Mouse (Mus musculus): ENCODE data around the gene Scube2. TPM values are rescaled to one million over a fixed set of nuclear protein-coding genes. Genes with fewer than 3 reads are reported as not detected.

Scube2 gene
- polyA plus RNA-seq, 1 experiment from 2014 or later, result 2.5 TPM

- H3K4me3 ChIP-seq (ENCODE audit: low read length), result no peak overlapping the region
- no peaks in the 10 kb centered on the region for H3K9me3 ChIP-seq (ENCODE audit: control insufficient read depth, low read length)
- H3K9ac ChIP-seq (ENCODE audit: low read depth, low read length), result no peak overlapping the region
- H3K27ac ChIP-seq (ENCODE audit: low read depth, low read length), result no peak overlapping the region
- no peak for ATAC-seq
- 78% methylated on average over 2 of the region's 2 CpGs for WGBS
- no peaks in the 10 kb centered on the region for H3K27me3 ChIP-seq (replicated peaks; ENCODE audit: control insufficient read depth, insufficient read depth, low read length)
- no peaks in the 10 kb centered on the region for H3K36me3 ChIP-seq (ENCODE audit: control insufficient read depth, insufficient read depth, low read length)
- no peak overlapping the region for H3K4me2 ChIP-seq (ENCODE audit: low read length)
- no peaks in the 10 kb centered on the region for H3K4me1 ChIP-seq (ENCODE audit: control insufficient read depth, insufficient read depth, low read depth, low read length)
Measured at GRCm38 (mm10) chr7:109794556-109794955, 70.9 kb downstream of the Scube2 start.

DNA sequence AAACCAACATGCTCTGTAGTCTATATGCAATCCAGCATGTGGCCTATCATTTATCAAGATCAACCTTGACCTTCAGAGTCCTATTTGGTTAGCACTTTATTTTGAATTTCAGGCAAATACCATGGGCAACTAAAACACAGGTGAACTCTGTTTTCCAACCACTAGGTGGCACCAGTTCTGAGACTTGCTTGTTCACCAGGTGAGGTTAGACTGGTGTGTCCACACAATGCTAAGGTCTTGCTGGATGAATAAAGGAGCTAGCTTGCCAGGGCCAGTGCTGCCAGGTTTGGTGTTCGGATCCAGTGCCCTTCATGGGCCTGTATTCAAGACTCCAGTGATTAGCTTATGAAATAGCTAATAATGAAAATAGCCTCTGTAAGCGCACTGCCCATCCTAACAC lies 72.7 kb downstream of the Scube2 start:
- 78% methylated on average over 2 of the region's 2 CpGs for WGBS
- no peak overlapping the region for H3K27ac ChIP-seq (ENCODE audit: low read depth, low read length)
- no peak overlapping the region for H3K4me2 ChIP-seq (ENCODE audit: low read length)
- no peaks in the 10 kb centered on the region for H3K9me3 ChIP-seq (ENCODE audit: control insufficient read depth, low read length)
- H3K36me3 ChIP-seq (ENCODE audit: control insufficient read depth, insufficient read depth, low read length), result no peaks in the 10 kb centered on the region
- H3K4me1 ChIP-seq (ENCODE audit: control insufficient read depth, insufficient read depth, low read depth, low read length), result no peaks in the 10 kb centered on the region
- no peak overlapping the region for H3K4me3 ChIP-seq (ENCODE audit: low read length)
- no peaks in the 10 kb centered on the region for H3K27me3 ChIP-seq (replicated peaks; ENCODE audit: control insufficient read depth, insufficient read depth, low read length)
- peak; percentile 58; the same call in 1 of the 2 replicates for ATAC-seq
- H3K9ac ChIP-seq (ENCODE audit: low read depth, low read length), result no peak overlapping the region

DNA sequence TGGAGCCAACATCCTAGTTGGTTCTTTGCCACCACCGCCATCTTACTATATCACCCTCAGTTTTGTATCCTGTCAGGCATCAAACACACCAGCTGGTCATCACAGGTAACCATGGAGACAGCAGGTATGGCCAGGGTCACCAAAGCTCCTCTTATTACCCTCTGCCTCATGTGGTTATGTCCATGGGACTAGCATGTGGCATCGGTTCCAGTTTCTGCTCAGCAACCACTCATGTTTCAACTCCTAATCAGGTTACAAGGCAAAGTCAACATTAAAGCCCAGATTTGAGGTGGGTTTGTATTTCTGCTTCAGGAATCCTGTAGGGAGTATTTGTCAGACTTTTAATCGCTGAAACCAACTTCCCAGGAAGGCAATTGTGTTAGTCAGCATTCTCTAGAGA lies 74.7 kb downstream of the Scube2 start:
- Histone ChIP-seq H3K27ac (ENCODE audit: low read depth, low read length) (no peak overlapping the region), H3K9me3 (ENCODE audit: control insufficient read depth, low read length) (no peaks in the 10 kb centered on the region), H3K27me3 (replicated peaks; ENCODE audit: control insufficient read depth, insufficient read depth, low read length) (no peaks in the 10 kb centered on the region), H3K4me3 (ENCODE audit: low read length) (no peak overlapping the region), H3K4me2 (ENCODE audit: low read length) (no peak overlapping the region), H3K4me1 (ENCODE audit: control insufficient read depth, insufficient read depth, low read depth, low read length) (no peaks in the 10 kb centered on the region), H3K36me3 (ENCODE audit: control insufficient read depth, insufficient read depth, low read length) (no peaks in the 10 kb centered on the region), H3K9ac (ENCODE audit: low read depth, low read length) (no peak overlapping the region)
- WGBS, result 74% methylated on average over 3 of the region's 3 CpGs
- ATAC-seq, result no peak

DNA sequence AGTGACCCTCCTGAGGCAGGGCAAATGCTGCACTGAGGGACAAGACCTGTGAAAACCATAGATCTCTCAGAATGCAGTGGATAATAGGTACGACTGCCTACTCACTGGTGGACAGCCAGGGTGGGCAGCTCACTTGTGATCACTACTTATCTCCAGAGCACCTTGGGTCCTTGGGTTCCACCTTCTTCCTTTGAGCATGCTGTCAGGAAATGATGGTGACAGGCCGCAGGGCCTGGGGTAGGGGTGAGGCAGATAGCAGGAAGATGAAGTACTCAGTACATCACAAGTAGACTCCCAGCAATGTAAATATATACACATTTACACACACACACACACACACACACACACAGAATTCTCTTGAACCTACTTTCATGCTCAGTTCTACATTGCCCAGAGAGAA lies 77.6 kb downstream of the Scube2 start:
- Histone ChIP-seq H3K9ac (ENCODE audit: low read depth, low read length) (no peak overlapping the region), H3K27ac (ENCODE audit: low read depth, low read length) (no peak overlapping the region), H3K27me3 (replicated peaks; ENCODE audit: control insufficient read depth, insufficient read depth, low read length) (peaks cover 3% of the 10 kb centered on the region), H3K4me1 (ENCODE audit: control insufficient read depth, insufficient read depth, low read depth, low read length) (peaks cover 2% of the 10 kb centered on the region; the same call in 1 of the 2 replicates), H3K9me3 (ENCODE audit: control insufficient read depth, low read length) (no peaks in the 10 kb centered on the region), H3K4me3 (ENCODE audit: low read length) (no peak overlapping the region), H3K4me2 (ENCODE audit: low read length) (no peak overlapping the region), H3K36me3 (ENCODE audit: control insufficient read depth, insufficient read depth, low read length) (no peaks in the 10 kb centered on the region)
- WGBS, result 84% methylated on average over 2 of the region's 2 CpGs
- ATAC-seq, result no peak

DNA sequence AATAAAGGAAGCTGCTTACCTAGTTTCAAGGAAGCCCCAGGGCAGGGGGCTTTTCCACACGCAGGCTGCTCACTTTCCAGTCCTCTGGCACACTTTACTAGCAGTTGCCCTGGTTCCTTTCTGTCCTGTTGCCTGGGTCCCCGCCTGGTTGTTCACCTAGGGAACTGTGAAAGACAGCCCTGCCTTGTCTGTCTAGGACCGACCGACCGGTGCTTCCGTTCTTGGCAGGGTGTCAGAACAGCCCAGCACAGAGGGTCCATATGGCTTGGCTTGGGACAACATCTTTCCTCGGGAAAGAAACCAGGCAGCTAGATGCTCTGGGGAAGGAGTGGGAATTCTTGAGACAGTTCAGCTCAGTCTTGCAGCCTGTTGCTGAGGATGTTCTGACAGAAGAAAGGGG lies 82.2 kb downstream of the Scube2 start:
- ATAC-seq, result peak; percentile 40; the same call in 1 of the 2 replicates
- Histone ChIP-seq H3K4me2 (ENCODE audit: low read length) (no peak overlapping the region), H3K9me3 (ENCODE audit: control insufficient read depth, low read length) (no peaks in the 10 kb centered on the region), H3K36me3 (ENCODE audit: control insufficient read depth, insufficient read depth, low read length) (no peaks in the 10 kb centered on the region), H3K4me1 (ENCODE audit: control insufficient read depth, insufficient read depth, low read depth, low read length) (peaks cover 14% of the 10 kb centered on the region), H3K27me3 (replicated peaks; ENCODE audit: control insufficient read depth, insufficient read depth, low read length) (peaks cover 9% of the 10 kb centered on the region), H3K4me3 (ENCODE audit: low read length) (no peak overlapping the region), H3K27ac (ENCODE audit: low read depth, low read length) (no peak overlapping the region), H3K9ac (ENCODE audit: low read depth, low read length) (no peak overlapping the region)
- WGBS, result 38% methylated on average over 7 of the region's 7 CpGs

DNA sequence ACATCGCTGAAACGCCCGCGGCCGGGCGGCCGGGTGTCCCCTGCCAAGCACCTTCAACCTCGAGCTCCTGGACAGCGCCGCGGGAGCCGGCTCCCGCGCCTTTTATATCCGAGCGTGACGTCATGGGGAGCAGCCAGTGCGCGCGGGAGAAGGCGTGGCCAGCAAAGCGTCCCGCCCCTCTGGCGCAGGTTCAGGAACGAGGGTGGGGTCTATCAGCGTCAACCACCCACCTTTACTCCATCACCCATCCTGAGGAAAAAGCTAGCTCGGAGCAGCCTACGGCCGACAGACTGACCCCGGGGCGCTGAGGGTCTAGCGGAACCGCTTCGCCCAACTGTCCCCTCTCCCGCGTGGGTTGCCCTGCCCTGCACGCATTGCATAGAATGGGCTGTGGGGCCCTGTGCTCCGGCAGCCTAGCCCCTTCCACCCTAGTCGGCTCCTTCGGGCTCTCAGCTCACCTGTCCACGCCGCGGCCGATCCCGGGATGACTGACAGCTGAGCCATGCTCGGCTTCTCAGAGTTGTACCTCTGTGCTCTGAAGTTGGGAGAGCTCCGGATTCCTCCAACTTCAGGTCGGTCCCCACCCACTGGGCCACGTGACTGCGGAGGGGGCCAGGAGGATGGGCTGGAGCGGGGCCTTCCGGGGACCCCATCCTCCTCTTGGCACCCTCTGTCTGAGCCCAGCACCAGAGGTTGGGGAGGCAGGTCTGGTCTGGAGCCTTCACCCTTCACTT lies 83.8 kb downstream of the Scube2 start, which contains the start of gene Nrip3:
Nrip3 (minus strand) TSS at position 556 of the 734 bp plus-strand sequence.
- Histone ChIP-seq H3K9me3 (ENCODE audit: control insufficient read depth, low read length) (no peaks in the 10 kb centered on the region), H3K27me3 (replicated peaks; ENCODE audit: control insufficient read depth, insufficient read depth, low read length) (peaks cover 9% of the 10 kb centered on the region), H3K9ac (ENCODE audit: low read depth, low read length) (peak within 1 kb of the TSS; percentile 77), H3K4me3 (ENCODE audit: low read length) (peak within 1 kb of the TSS; percentile 70), H3K36me3 (ENCODE audit: control insufficient read depth, insufficient read depth, low read length) (no peaks in the 10 kb centered on the region), H3K27ac (ENCODE audit: low read depth, low read length) (no peak within 1 kb of the TSS), H3K4me1 (ENCODE audit: control insufficient read depth, insufficient read depth, low read depth, low read length) (peaks cover 14% of the 10 kb centered on the region), H3K4me2 (ENCODE audit: low read length) (peak within 1 kb of the TSS; percentile 98)
- WGBS, result under 1% methylated on average over 52 of the region's 52 CpGs
- peak; percentile 90 for ATAC-seq

- H3K4me1 ChIP-seq (ENCODE audit: control insufficient read depth, insufficient read depth, low read depth, low read length), result peaks cover 14% of the 10 kb centered on the region
- H3K27ac ChIP-seq (ENCODE audit: low read depth, low read length), result no peak overlapping the region
- peaks cover 9% of the 10 kb centered on the region for H3K27me3 ChIP-seq (replicated peaks; ENCODE audit: control insufficient read depth, insufficient read depth, low read length)
- no peaks in the 10 kb centered on the region for H3K36me3 ChIP-seq (ENCODE audit: control insufficient read depth, insufficient read depth, low read length)
- no peaks in the 10 kb centered on the region for H3K9me3 ChIP-seq (ENCODE audit: control insufficient read depth, low read length)
- H3K9ac ChIP-seq (ENCODE audit: low read depth, low read length), result peak overlapping the region; percentile 77
- peak; percentile 65 for ATAC-seq
- H3K4me3 ChIP-seq (ENCODE audit: low read length), result peak overlapping the region; percentile 70
- peak overlapping the region; percentile 98 for H3K4me2 ChIP-seq (ENCODE audit: low read length)
- WGBS, result under 1% methylated on average over 19 of the region's 24 CpGs
Measured at GRCm38 (mm10) chr7:109781087-109781469, 84.4 kb downstream of the Scube2 start.

DNA sequence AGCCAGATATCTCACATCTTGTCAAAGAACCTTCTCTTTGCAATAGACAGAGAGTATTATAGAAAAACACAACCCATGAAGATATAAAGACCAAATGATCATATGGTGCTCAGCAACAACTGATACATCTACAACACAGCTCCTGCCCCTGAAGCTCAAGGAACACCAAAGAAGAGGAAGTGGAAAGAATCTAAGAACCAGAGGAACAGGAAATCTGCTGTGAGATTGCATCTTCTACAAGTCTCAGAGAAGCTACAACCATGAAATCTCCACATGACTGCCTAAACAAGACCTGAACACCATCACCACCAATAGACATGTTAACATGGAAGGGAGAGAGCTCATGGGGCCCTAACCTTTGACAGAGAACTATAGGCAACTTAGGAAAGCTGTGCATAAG lies 93.2 kb downstream of the Scube2 start:
- Histone ChIP-seq H3K27me3 (replicated peaks; ENCODE audit: control insufficient read depth, insufficient read depth, low read length) (no peaks in the 10 kb centered on the region), H3K27ac (ENCODE audit: low read depth, low read length) (no peak overlapping the region), H3K4me1 (ENCODE audit: control insufficient read depth, insufficient read depth, low read depth, low read length) (no peaks in the 10 kb centered on the region), H3K4me2 (ENCODE audit: low read length) (no peak overlapping the region), H3K9me3 (ENCODE audit: control insufficient read depth, low read length) (no peaks in the 10 kb centered on the region), H3K9ac (ENCODE audit: low read depth, low read length) (no peak overlapping the region), H3K36me3 (ENCODE audit: control insufficient read depth, insufficient read depth, low read length) (no peaks in the 10 kb centered on the region), H3K4me3 (ENCODE audit: low read length) (no peak overlapping the region)
- ATAC-seq, result no peak

DNA sequence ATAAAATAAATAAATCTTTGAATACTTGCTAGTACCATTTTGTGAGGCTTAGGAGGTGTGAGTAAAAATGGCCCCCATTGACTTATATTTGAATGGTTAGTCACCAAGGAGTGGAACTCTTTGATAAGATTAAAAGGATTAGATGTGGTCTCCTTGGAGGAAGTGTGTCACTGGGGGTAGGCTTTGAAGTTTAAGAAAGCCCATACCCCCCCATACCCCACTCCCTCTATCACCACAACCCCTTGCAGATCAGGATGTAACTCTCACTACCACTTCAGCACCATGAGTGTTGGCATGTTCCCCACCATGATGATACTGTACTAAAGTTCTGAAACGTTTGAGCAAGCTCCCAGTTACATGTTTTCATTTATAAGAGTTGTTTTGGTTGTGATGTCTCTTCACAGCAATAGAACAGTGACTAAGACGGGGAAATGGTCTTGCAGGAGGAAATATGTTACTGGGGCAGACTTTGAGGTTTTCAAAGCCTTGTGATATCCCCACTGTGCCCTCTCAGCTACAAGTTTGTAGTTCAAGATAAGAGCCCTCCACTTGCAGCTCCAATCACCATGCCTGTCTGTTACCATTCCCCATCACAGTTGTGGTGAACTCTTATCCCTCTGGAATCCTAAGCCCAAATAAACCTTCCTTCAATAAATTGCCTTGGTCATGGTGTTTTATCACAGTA lies 96.6 kb downstream of the Scube2 start:
- Histone ChIP-seq H3K27me3 (replicated peaks; ENCODE audit: control insufficient read depth, insufficient read depth, low read length) (no peaks in the 10 kb centered on the region), H3K9me3 (ENCODE audit: control insufficient read depth, low read length) (no peaks in the 10 kb centered on the region), H3K9ac (ENCODE audit: low read depth, low read length) (no peak overlapping the region), H3K4me2 (ENCODE audit: low read length) (no peak overlapping the region), H3K4me3 (ENCODE audit: low read length) (no peak overlapping the region), H3K4me1 (ENCODE audit: control insufficient read depth, insufficient read depth, low read depth, low read length) (no peaks in the 10 kb centered on the region), H3K27ac (ENCODE audit: low read depth, low read length) (no peak overlapping the region), H3K36me3 (ENCODE audit: control insufficient read depth, insufficient read depth, low read length) (no peaks in the 10 kb centered on the region)
- ATAC-seq, result no peak
- 71% methylated on average over 2 of the region's 2 CpGs for WGBS
